Mouse (Mus musculus) thymus, postnatal 10 days (tissue): Measurements from ENCODE around the gene Atg7.
"Not testable (repeated sequence)": the region's sequence is repeated elsewhere in the genome, so short reads cannot be mapped to it uniquely, and the experiment has no call there.

Source experiments
- DNase-seq, 2 experiments: peaks; one replicate each; pipeline ENCODE4 v3.0.0; 2021; ENCODE audit warnings: low spot score in 2 of 2

Gene Atg7

GRCm38 (mm10) chr6:114880798-114881197, 237.9 kb downstream of the Atg7 start:
- DNase-seq, result no peak

DNA sequence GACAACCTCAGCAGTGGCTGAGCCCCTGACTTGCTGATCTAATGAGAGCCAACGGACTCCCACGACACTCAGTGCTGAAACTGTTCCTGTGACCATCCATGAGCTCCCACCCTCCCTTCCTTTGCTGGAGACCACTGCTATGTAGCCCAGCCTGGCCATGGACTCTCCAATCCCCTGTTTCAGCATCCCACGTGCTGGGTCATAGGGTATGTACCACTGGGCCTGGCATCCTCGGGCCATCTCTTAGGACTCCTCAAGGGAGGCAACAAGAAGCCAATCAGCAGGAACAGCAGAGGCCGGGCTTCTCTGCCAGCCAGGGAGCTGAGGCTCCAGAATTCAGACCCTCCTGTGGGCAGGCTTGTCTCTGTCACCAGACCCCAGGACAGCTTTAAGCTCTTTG, 239.3 kb downstream of the Atg7 start:
- DNase-seq, result no peak

- no peak for DNase-seq
These were observed 239.8 kb downstream of the Atg7 start for GRCm38 (mm10) chr6:114882675-114883074.

DNA sequence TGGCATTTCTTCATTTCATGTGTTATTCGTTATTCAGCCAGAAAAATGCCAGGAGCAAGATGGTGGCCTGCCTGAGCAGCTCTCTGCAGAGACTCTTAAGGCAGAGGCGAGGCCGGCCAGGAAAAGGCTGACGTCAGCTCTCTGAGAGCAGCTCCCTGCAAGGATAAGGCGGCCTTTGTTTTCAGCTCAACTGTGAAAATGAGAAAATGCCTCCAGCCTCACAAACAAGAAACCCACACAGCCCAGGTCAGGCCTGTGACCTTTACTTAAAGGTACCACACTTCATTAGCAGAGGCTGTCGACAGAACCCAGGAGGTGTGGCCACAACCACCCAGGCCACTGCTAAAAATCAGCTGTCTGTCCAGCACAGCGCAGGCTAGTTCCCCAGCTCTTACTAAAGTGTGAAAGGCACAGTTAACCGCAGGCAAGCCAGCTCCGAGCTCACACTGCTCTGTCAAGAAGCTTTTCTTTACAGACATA, 240.4 kb downstream of the Atg7 start:
- no peak for DNase-seq

GRCm38 (mm10) chr6:114885129-114885528, 242.2 kb downstream of the Atg7 start:
- no peak for DNase-seq

GRCm38 (mm10) chr6:114886012-114886411, 243.1 kb downstream of the Atg7 start:
- no peak for DNase-seq

DNA sequence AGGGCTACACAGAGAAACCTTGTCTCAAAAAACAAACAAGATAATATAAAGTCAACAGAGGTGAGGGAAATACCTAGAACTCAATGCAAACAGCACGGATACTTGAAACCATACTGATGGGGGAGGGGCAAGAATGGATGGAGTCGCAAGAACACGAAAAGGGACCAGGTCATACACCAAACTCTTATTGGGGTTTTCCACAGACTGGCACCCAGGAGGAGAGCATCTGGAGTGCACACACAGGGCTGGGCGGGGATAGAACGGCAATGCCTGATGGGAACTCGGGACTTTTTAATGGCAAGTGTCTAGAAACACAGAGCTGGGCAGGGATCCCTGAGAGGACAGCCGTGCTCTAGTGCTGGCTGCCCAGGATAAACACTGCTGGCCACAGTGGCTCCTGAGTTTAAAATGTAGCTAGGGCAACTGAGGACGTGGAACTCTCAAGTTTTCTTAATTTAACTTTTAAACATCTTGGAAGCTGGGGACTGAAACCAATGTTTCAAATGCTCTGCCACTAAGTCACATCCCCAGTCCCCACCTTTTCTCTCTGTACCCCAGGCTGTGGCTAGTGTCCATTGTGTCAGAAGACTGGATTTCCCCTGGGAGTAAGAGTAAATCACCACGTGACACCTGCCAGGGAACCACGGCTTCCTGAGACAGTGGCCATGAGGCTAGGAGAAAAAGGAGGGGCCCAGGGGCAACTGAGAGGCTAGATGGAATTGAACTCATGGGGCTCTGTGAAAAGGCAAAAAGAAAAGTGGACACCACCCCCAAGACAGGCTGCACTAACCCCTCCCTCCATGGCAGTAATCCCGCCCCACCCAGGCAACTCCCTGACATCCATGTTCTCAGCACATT, 243.8 kb downstream of the Atg7 start:
- no peak for DNase-seq

DNA sequence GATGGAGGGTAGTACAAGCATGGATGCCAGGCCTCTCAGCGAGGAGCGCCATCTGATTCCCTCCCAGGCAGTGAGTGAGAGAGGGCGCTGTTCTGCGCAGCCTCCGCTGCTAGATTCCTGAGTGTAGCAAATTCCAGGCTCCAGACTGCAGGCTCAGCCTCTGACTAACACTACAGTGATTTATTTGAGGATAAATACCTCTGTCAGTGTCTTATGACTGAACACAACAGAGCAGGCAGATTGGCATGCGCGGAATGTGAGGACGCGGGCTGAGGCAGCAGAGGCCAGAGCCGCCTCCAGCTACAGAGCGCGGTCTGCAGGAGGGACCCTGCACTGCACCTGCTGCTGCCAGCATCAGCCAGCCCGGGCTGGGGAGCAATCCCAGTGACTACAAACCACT, 246.0 kb downstream of the Atg7 start:
- no peak for DNase-seq

DNA sequence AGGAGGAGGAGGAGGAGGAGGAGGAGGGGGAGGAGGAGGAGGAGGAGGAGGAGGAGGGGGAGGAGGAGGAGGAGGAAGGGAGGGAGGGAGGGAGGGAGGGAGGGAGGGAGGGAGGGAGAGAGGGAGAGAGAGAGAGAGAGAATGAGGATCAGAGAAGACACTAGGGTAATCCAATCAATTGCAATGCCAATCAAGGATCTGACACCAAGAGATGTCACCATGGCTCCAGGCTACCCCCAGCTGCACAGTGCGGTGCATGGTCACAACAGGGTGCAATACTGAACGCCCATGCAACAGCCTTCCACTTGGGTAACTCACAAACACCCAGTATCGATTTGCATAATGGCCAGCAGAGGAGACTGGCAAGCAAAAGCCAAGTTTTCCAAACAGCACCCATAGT, 247.1 kb downstream of the Atg7 start:
- DNase-seq, result not testable (repeated sequence)

DNA sequence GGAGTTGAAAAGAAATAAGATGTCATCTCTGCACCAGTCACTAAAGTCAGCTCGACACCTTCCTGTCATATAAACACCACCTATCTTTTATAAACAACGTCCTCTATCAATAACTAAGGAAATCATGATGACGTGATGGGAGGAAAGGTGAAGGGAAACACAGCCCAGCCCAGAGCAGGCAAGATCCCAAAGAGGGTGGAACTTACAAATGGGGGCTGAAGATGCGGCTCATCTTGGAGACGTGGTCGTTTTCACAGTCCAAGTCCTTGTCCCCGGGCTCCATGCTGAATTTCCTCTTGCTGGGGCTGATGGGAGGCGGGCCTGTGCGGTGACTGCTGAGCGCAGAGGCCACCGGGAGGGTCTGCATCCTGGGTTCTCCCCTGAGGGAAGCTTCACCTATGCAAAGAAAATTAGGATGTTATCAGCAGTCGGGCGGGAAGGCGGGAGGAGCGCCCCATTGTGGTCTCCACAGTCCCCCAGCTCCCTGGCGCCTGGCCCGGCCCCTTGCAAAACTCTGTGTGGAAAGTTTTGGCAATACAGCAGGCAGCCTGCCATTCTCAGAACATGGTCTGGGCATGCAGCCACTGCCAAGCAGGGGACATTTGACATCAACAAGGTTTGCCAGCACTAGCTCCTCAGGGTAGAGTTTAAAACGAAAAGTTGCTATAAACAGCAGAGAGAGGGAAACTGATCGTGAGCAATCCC, 247.7 kb downstream of the Atg7 start:
- DNase-seq, result no peak

DNA sequence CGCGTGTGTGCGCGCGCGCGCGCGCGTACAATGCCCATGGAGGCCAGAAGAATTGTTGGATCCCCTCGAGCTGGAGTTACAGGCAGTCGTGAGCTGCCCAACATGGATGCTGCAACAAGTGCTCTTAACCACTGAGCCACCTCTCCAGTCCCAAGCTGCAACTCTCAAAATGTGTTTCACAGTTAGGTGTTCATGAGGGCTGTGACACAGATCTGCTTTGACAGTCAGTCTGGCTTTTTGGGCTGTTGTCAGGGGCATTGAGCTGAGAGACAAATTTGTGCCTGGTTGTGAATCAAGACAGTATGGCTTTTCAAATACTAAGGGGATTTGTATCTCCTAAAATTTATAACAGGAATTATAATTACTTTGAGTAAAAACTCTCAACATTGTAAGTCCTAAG, 248.4 kb downstream of the Atg7 start:
- no peak for DNase-seq

DNA sequence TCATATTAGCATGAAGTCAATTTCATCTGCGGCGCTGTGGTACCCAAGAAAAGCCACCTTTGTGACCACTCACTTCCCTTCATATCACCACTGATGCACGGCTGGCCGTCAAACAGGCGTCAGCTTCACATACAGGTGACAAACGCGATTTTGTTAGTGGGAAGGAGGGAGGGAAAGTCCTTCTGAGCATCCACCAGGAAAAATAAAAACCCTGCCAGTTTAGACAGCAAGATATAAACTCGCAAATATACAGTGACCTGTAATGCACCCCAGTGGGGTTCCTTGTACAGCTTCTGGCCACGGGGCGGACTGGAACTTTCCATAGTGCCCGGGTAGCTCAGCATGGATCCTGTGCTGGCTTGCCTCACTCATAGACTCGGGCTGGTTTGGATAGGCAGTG, 248.9 kb downstream of the Atg7 start:
- DNase-seq, result no peak

DNA sequence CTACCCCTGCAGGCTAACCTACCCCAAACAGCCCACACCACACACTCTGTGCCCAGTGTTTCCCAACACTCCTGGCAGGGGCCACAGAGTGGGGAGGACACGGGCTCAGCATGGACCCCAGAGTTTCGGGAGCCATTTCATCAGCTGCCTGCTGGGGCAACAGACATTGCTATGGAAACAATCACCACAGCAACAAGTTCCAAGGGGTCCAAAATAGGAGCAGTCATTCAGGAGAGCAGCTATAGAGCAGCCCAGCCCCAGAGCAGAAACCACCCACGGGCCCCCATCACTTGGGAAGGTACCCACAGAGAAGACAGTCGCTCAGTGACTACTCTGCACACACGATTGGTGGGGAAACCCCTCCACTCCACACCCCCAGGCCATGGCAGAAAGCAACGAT, 249.5 kb downstream of the Atg7 start:
- no peak for DNase-seq

GRCm38 (mm10) chr6:114893427-114894209, 250.7 kb downstream of the Atg7 start:
- peak; percentile 53 to 59 for DNase-seq

DNA sequence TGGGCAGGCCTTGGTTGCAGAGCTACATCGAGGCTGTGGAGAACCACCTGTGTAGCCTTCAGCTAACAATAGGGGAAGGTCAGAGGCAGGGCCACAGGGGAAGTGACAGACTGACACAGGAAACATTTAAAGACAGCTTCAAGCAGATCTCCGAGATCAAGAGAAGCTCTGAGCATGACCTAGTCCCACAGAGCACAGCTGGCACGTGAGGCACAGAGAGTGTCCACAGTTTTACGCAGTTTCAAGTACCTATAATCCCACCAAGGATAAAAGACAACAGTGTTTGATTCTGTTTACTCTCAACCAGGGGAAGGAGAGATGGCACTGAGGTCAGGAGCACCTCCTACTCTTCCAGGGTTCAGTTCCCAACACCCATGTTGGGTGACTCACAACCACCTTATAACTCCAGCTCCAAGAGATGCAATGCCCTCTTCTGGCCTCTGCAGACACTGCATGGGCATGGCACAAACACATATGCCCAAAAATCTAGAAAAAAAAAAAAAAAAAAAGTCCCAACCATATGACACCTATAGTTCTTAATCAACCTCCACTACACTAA, 251.7 kb downstream of the Atg7 start:
- peak; percentile 40 to 43 for DNase-seq

DNA sequence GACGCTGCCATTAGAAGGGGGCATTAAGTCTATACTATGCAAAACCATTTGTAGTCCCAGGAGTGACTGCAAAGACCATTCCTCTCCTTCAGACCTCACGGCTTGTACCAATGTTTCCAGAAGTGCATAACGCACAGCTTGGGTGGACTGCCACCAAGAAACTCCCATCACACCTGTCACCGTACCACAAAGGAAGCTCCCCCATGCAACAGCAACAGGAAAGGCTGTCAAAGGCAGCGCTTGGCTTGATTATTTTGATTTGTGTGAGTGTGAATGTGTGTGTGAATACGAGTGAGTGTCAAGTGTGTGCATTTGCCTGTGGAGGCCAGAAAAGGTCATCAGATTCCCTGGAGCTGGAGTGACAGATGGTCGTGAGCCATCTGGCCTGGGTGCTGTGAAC, 252.3 kb downstream of the Atg7 start:
- DNase-seq, result no peak

DNA sequence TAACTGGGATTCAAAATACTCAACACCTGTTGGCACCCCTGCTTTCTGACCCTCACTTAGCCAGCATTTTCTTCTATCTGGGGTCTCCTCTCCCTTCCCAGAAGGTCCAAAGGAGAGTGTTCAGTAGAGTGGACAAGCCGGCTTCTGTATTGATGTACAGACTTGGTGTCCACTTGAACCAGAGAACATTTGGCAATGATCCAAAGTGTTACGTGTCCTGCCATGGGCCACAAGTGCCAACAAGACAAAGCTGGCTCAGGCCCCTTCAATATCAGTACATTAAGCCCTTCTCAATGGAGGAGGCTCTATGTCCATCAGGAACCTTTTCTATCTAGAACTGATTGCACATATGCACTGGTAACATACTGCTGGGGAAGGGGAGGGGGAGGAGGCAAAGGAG, 253.4 kb downstream of the Atg7 start:
- DNase-seq, result no peak

DNA sequence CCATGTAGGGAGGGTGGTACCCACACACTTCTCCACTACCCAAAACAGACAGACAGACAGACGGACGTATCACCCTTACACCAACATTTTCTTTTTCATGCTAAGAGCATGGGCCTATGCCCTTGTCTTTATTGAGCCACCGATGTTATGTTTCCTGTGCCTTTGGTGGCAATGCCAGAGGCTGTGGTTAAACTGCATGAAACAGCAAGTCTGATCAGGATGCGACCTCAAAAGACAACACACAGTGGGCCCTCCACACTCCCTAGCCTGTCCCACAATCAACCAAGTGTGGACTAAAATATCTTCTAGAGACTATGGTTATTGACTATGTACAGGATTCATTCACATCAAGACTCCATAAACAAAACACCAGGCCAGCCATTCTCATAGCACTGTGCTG, 256.1 kb downstream of the Atg7 start:
- no peak for DNase-seq

DNA sequence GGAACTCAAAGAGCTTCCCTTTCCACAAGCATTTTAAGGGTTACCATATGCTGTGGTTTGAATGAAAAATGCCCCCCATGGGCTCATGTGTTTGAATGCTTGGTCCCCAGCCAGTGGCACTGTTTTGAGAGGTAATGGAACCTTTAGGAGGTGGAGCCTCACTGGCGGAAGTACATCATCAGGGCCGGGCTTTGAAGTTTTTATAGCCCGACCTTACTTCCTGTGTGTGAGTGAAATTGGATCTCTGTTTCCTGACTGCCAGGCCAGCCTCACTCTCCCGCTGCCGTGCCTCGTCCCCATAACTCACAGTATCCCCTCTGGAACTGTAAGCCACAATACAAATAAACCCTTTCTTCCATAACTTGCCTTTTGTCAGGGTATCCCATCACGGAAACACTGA, 256.8 kb downstream of the Atg7 start:
- DNase-seq, result no peak

- no peak for DNase-seq
These were observed 257.3 kb downstream of the Atg7 start for GRCm38 (mm10) chr6:114900194-114900593.

- DNase-seq, result no peak
These were observed 258.5 kb downstream of the Atg7 start for GRCm38 (mm10) chr6:114901321-114901824.

DNA sequence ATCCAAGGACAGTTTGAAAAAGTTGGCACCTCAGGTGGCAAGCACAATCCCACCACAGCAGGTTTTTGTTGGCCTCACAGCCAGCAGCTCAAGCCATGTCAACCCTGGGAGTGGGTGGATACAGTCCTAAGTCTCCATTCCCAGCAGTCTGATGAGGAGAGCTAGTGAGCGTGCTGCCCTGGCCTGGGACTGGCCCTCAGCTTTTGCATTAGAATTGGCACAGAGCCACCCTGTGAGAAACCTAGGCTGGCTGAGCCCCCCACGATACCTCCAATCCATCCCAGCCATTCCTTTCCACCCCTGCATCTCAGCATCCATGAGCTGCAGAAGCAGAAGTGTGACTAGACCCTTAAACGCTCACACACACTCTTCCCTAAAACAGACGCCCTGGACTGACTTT, 259.0 kb downstream of the Atg7 start:
- no peak for DNase-seq
